Mouse (Mus musculus) embryonic facial prominence, embryonic 15.5 days (tissue): ENCODE results near the gene Lgi1. TPM values are rescaled to one million over a fixed set of nuclear protein-coding genes. Genes with fewer than 3 reads are reported as not detected.

Experiments
- ATAC-seq: fragments of 200-750 bp; cut with Nextera tagmentation; 2 replicates; pipeline ENCODE4 v1.8.0; 2017; ENCODE audit warnings: low read depth, moderate TSS enrichment; ENCODE audit not compliant: insufficient number of reproducible peaks, low FRiP score, low TSS enrichment
- H3K27ac ChIP-seq: fragments of 300-500 bp; sonication (generic); replicated peaks from 2 replicates; pipeline ENCODE4 v1.5.1; 2015; ENCODE audit warnings: mild to moderate bottlenecking, inconsistent platforms
- H3K27me3 ChIP-seq: fragments of 300-500 bp; sonication (generic); 2 replicates; pipeline ENCODE4 v1.6.1; 2015; ENCODE audit warnings: inconsistent platforms
- H3K36me3 ChIP-seq: fragments of 300-500 bp; sonication (generic); 2 replicates; pipeline ENCODE4 v1.6.1; 2015; ENCODE audit warnings: mild to moderate bottlenecking, inconsistent platforms
- H3K4me1 ChIP-seq: fragments of 300-500 bp; sonication (generic); 2 replicates; pipeline ENCODE4 v1.6.1; 2015; ENCODE audit warnings: inconsistent platforms
- H3K4me2 ChIP-seq: fragments of 300-500 bp; sonication (generic); replicated peaks from 2 replicates; pipeline ENCODE4 v1.6.1; 2015; ENCODE audit warnings: mild to moderate bottlenecking, inconsistent platforms
- H3K4me3 ChIP-seq: fragments of 300-500 bp; sonication (generic); replicated peaks from 2 replicates; pipeline ENCODE4 v1.5.1; 2015; ENCODE audit warnings: mild to moderate bottlenecking, inconsistent platforms
- H3K9ac ChIP-seq: fragments of 300-500 bp; sonication (generic); 2 replicates; pipeline ENCODE4 v1.6.1; 2015; ENCODE audit warnings: inconsistent platforms
- H3K9me3 ChIP-seq: fragments of 300-500 bp; sonication (generic); replicated peaks from 2 replicates; pipeline ENCODE4 v1.6.1; 2016; ENCODE audit warnings: inconsistent platforms
- WGBS: fragments of 180-500 bp; shearing (Covaris S2); methylation state at CpG from one replicate; pipeline ENCODE4 v1.1.7; 2015; 5-methylcytosine and 5-hydroxymethylcytosine counted together
- polyA plus RNA-seq: library from polyadenylated mRNA; unstranded; fragments of >200 nt; fragmentation: Nextera tagmentation; extraction: Ambion mirVana; gene quantifications from 2 replicates; pipeline ENCODE4 v1.2.1, GENCODE M21; 2015

Lgi1 gene
- polyA plus RNA-seq, 1 experiment from 2014 or later, result 2.6 TPM

GRCm38 (mm10) chr19:38238213-38238951, 26.0 kb upstream of the Lgi1 start:
- ATAC-seq, result peak; percentile 58; the same call in 1 of the 2 replicates
- Histone ChIP-seq H3K9me3 (no peaks in the 10 kb centered on the region), H3K9ac (no peak overlapping the region), H3K4me2 (no peak overlapping the region), H3K4me1 (no peaks in the 10 kb centered on the region), H3K4me3 (no peak overlapping the region), H3K27ac (no peak overlapping the region), H3K36me3 (no peaks in the 10 kb centered on the region), H3K27me3 (no peaks in the 10 kb centered on the region)
- 62% methylated on average over 12 of the region's 12 CpGs for WGBS

- Histone ChIP-seq H3K36me3 (no peaks in the 10 kb centered on the region), H3K27me3 (no peaks in the 10 kb centered on the region), H3K9me3 (no peaks in the 10 kb centered on the region), H3K9ac (no peak overlapping the region), H3K4me2 (no peak overlapping the region), H3K27ac (no peak overlapping the region), H3K4me1 (0 out of 2 replicates have a peak, but pooled peaks cover 3% of the 10 kb centered on the region), H3K4me3 (no peak overlapping the region)
- ATAC-seq, result no peak
- WGBS, result 81% methylated on average over 8 of the region's 8 CpGs
These were observed 22.0 kb upstream of the Lgi1 start for GRCm38 (mm10) chr19:38242314-38242852.

GRCm38 (mm10) chr19:38244748-38245147, 19.6 kb upstream of the Lgi1 start:
- no peak overlapping the region for H3K9ac ChIP-seq
- H3K4me3 ChIP-seq, result no peak overlapping the region
- H3K27ac ChIP-seq, result peak overlapping the region; percentile 48; the same call in 1 of the 2 replicates
- no peaks in the 10 kb centered on the region for H3K36me3 ChIP-seq
- no peaks in the 10 kb centered on the region for H3K9me3 ChIP-seq
- no peak for ATAC-seq
- 0 out of 2 replicates have a peak, but pooled peaks cover 3% of the 10 kb centered on the region for H3K4me1 ChIP-seq
- 64% methylated on average over 8 of the region's 8 CpGs for whole genome bisulfite sequencing
- 0 out of 2 replicates have a peak overlapping the region, but pooled peaks have one; percentile 17 for H3K4me2 ChIP-seq
- H3K27me3 ChIP-seq, result no peaks in the 10 kb centered on the region

- H3K27ac ChIP-seq, result no peak overlapping the region
- H3K9me3 ChIP-seq, result no peaks in the 10 kb centered on the region
- H3K27me3 ChIP-seq, result no peaks in the 10 kb centered on the region
- no peak overlapping the region for H3K9ac ChIP-seq
- no peak overlapping the region for H3K4me3 ChIP-seq
- 42% methylated on average over 10 of the region's 10 CpGs for WGBS
- 0 out of 2 replicates have a peak, but pooled peaks cover 3% of the 10 kb centered on the region for H3K4me1 ChIP-seq
- H3K36me3 ChIP-seq, result no peaks in the 10 kb centered on the region
- H3K4me2 ChIP-seq, result peak overlapping the region; percentile 17; the same call in 1 of the 2 replicates
- no peak for ATAC-seq
These were observed 18.8 kb upstream of the Lgi1 start for GRCm38 (mm10) chr19:38245361-38246176.

- Histone ChIP-seq H3K9ac (no peak overlapping the region), H3K4me2 (no peak overlapping the region), H3K36me3 (no peaks in the 10 kb centered on the region), H3K4me1 (0 out of 2 replicates have a peak, but pooled peaks cover 3% of the 10 kb centered on the region), H3K27me3 (no peaks in the 10 kb centered on the region), H3K9me3 (no peaks in the 10 kb centered on the region), H3K4me3 (no peak overlapping the region), H3K27ac (no peak overlapping the region)
- WGBS, result 64% methylated on average over 7 of the region's 7 CpGs
- no peak for ATAC-seq
These were observed 18.1 kb upstream of the Lgi1 start for GRCm38 (mm10) chr19:38246177-38246622.

GRCm38 (mm10) chr19:38249627-38250026, 14.7 kb upstream of the Lgi1 start:
- H3K4me2 ChIP-seq, result no peak overlapping the region
- WGBS, result 82% methylated on average over 8 of the region's 8 CpGs

GRCm38 (mm10) chr19:38253796-38254195, 10.5 kb upstream of the Lgi1 start:
- Histone ChIP-seq H3K4me1 (no peaks in the 10 kb centered on the region), H3K36me3 (no peaks in the 10 kb centered on the region), H3K4me2 (no peak overlapping the region), H3K27me3 (no peaks in the 10 kb centered on the region), H3K9ac (no peak overlapping the region), H3K4me3 (no peak overlapping the region), H3K27ac (no peak overlapping the region), H3K9me3 (no peaks in the 10 kb centered on the region)
- WGBS, result 52% methylated on average over 6 of the region's 6 CpGs
- ATAC-seq, result no peak

More at GRCm38 (mm10) chr19:38249627-38250026, 14.7 kb upstream of the Lgi1 start:
- Histone ChIP-seq H3K27me3 (no peaks in the 10 kb centered on the region), H3K9me3 (no peaks in the 10 kb centered on the region), H3K36me3 (no peaks in the 10 kb centered on the region), H3K4me1 (0 out of 2 replicates have a peak, but pooled peaks cover 3% of the 10 kb centered on the region), H3K9ac (no peak overlapping the region), H3K27ac (no peak overlapping the region), H3K4me3 (no peak overlapping the region)
- no peak for ATAC-seq

GRCm38 (mm10) chr19:38258651-38259065, 5.7 kb upstream of the Lgi1 start:
- H3K9me3 ChIP-seq, result no peaks in the 10 kb centered on the region
- H3K36me3 ChIP-seq, result no peaks in the 10 kb centered on the region
- WGBS, result 74% methylated on average over 3 of the region's 3 CpGs
- ATAC-seq, result no peak
- H3K9ac ChIP-seq, result no peak overlapping the region
- no peak overlapping the region for H3K4me2 ChIP-seq
- no peaks in the 10 kb centered on the region for H3K4me1 ChIP-seq
- peaks cover 3% of the 10 kb centered on the region; the same call in 1 of the 2 replicates for H3K27me3 ChIP-seq
- H3K27ac ChIP-seq, result no peak overlapping the region
- H3K4me3 ChIP-seq, result no peak overlapping the region

- no peaks in the 10 kb centered on the region for H3K36me3 ChIP-seq
- peaks cover 6% of the 10 kb centered on the region; the same call in 1 of the 2 replicates for H3K4me1 ChIP-seq
- ATAC-seq, result no peak
- H3K27me3 ChIP-seq, result peaks cover 6% of the 10 kb centered on the region; the same call in 1 of the 2 replicates
- H3K4me2 ChIP-seq, result no peak overlapping the region
- H3K9me3 ChIP-seq, result no peaks in the 10 kb centered on the region
- H3K4me3 ChIP-seq, result no peak overlapping the region
- no peak overlapping the region for H3K9ac ChIP-seq
- H3K27ac ChIP-seq, result no peak overlapping the region
- WGBS, result 79% methylated on average over 3 of the region's 3 CpGs
These were observed 4.9 kb upstream of the Lgi1 start for GRCm38 (mm10) chr19:38259436-38259835.

- Histone ChIP-seq H3K27ac (no peak overlapping the region), H3K9me3 (no peaks in the 10 kb centered on the region), H3K27me3 (peaks cover 6% of the 10 kb centered on the region; the same call in 1 of the 2 replicates), H3K9ac (no peak overlapping the region), H3K4me1 (peaks cover 6% of the 10 kb centered on the region; the same call in 1 of the 2 replicates), H3K4me3 (no peak overlapping the region), H3K4me2 (no peak overlapping the region), H3K36me3 (no peaks in the 10 kb centered on the region)
- WGBS, result 48% methylated on average over 4 of the region's 4 CpGs
- peak; percentile 46; the same call in 1 of the 2 replicates for ATAC-seq
These were observed 4.0 kb upstream of the Lgi1 start for GRCm38 (mm10) chr19:38260346-38260745.

GRCm38 (mm10) chr19:38261351-38261750, 3.0 kb upstream of the Lgi1 start:
- H3K9ac ChIP-seq, result no peak overlapping the region
- H3K9me3 ChIP-seq, result no peaks in the 10 kb centered on the region
- H3K27me3 ChIP-seq, result peaks cover 6% of the 10 kb centered on the region; the same call in 1 of the 2 replicates
- H3K27ac ChIP-seq, result no peak overlapping the region
- ATAC-seq, result no peak
- H3K36me3 ChIP-seq, result no peaks in the 10 kb centered on the region
- no peak overlapping the region for H3K4me2 ChIP-seq
- peaks cover 6% of the 10 kb centered on the region; the same call in 1 of the 2 replicates for H3K4me1 ChIP-seq
- H3K4me3 ChIP-seq, result no peak overlapping the region
- 77% methylated on average over 5 of the region's 5 CpGs for WGBS
